8 mouse cellular contexts compared by ENCODE assay signal in the genomic region with DNA sequence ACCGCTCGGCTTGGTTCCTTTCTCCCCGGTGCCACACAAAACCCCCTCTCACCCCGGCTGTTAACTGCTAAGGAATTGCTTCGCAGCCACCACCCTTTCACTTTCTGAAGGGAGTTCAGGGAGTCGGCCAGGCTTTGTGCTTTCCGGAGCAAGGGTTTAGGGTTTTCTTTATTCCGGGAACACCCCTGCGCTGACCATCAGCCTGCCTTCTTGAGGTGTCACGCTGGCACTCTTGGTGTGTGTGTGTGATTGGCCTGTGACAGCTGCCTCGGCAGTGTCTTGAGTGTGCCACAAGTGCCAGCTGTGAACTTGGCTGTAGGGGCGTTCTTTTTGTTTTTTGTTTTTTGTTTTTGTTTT. TPM values are rescaled to one million over a fixed set of nuclear protein-coding genes. Genes with fewer than 3 reads are reported as not detected.
DNase-seq lines count a peak whose midpoint lies in the region; ATAC-seq and TF ChIP-seq lines count a peak whose summit lies in the region.

No protein-coding gene starts in this region.

- peak; percentile 22; the same call in 1 of the 2 replicates for TF ChIP-seq POLR2A in limb, embryonic 14.5 days (IDR thresholded peaks at IDR 0.05; ENCODE audit: borderline replicate concordance, extremely low read depth, insufficient read depth, insufficient read length)

- WGBS in forebrain, embryonic 11.5 days, result under 1% methylated on average over 12 of the region's 12 CpGs
- WGBS in hindbrain, embryonic 11.5 days, result 0% methylated on average over 12 of the region's 12 CpGs
- under 1% methylated on average over 10 of the region's 12 CpGs for WGBS in limb, embryonic 14.5 days
- 1% methylated on average over 12 of the region's 12 CpGs for WGBS in midbrain, embryonic 14.5 days
- under 1% methylated on average over 12 of the region's 12 CpGs for WGBS in stomach, embryonic 15.5 days

- H3K27me3 ChIP-seq in forebrain, embryonic 11.5 days (ENCODE audit: control insufficient read depth, insufficient read depth, low read length), result no peaks in the 10 kb centered on the region
- no peaks in the 10 kb centered on the region for H3K27me3 ChIP-seq in hindbrain, embryonic 11.5 days (ENCODE audit: control insufficient read depth, insufficient read depth, low read length)
- H3K27me3 ChIP-seq in limb, embryonic 14.5 days (ENCODE audit: control insufficient read depth, insufficient read depth, low read length), result no peaks in the 10 kb centered on the region
- no peaks in the 10 kb centered on the region for H3K27me3 ChIP-seq in midbrain, embryonic 14.5 days (ENCODE audit: control insufficient read depth, insufficient read depth, low read length)
- no peaks in the 10 kb centered on the region for H3K27me3 ChIP-seq in stomach, embryonic 15.5 days (replicated peaks)

- DNase-seq in ovary, postnatal 10 days (ENCODE audit: low spot score), result peak; percentile 20
- no peak for DNase-seq in ovary, postnatal 36 days (ENCODE audit: low spot score)
- DNase-seq in c-Kit-positive CD71-positive TER-119-positive erythroid progenitor cells, embryonic 14.5 days (ENCODE audit: low spot score), result peak; percentile 45
- DNase-seq in forebrain, embryonic 11.5 days (ENCODE audit: low spot score), result no peak
- DNase-seq in hindbrain, embryonic 11.5 days (ENCODE audit: low spot score), result peak; percentile 73
- DNase-seq in limb, embryonic 14.5 days (ENCODE audit: low spot score), result peak; percentile 21
- DNase-seq in midbrain, embryonic 14.5 days, result peak; percentile 75

- peak overlapping the region; percentile 89 for H3K4me3 ChIP-seq in forebrain, embryonic 11.5 days (ENCODE audit: low read depth, low read length)
- H3K4me3 ChIP-seq in hindbrain, embryonic 11.5 days (ENCODE audit: low read depth, low read length), result peak overlapping the region; percentile 94
- peak overlapping the region; percentile 86 for H3K4me3 ChIP-seq in limb, embryonic 14.5 days (replicated peaks; ENCODE audit: low read length)
- H3K4me3 ChIP-seq in midbrain, embryonic 14.5 days (replicated peaks; ENCODE audit: low read depth, low read length), result peak overlapping the region; percentile 97
- H3K4me3 ChIP-seq in stomach, embryonic 15.5 days (replicated peaks), result peak overlapping the region; percentile 82

- ATAC-seq in forebrain, embryonic 11.5 days (replicated peaks; ENCODE audit: low FRiP score), result peak; percentile 75
- ATAC-seq in hindbrain, embryonic 11.5 days (ENCODE audit: low FRiP score), result peak; percentile 73
- peak; percentile 41 for ATAC-seq in limb, embryonic 14.5 days (ENCODE audit: low FRiP score, low read depth)
- peak; percentile 59 for ATAC-seq in midbrain, embryonic 14.5 days (ENCODE audit: low FRiP score, low TSS enrichment)
- peak; percentile 32 for ATAC-seq in stomach, embryonic 15.5 days (ENCODE audit: insufficient read depth, low FRiP score, low read depth)

- peak overlapping the region; percentile 45 for H3K4me2 ChIP-seq in forebrain, embryonic 11.5 days (ENCODE audit: low read depth, low read length, severe bottlenecking)
- H3K4me2 ChIP-seq in hindbrain, embryonic 11.5 days (replicated peaks; ENCODE audit: low read depth, low read length), result peak overlapping the region; percentile 67
- H3K4me2 ChIP-seq in limb, embryonic 14.5 days (replicated peaks; ENCODE audit: low read depth, low read length, severe bottlenecking), result peak overlapping the region; percentile 69
- H3K4me2 ChIP-seq in midbrain, embryonic 14.5 days (ENCODE audit: low read length), result peak overlapping the region; percentile 60
- peak overlapping the region; percentile 72 for H3K4me2 ChIP-seq in stomach, embryonic 15.5 days

- peak overlapping the region; percentile 93 for H3K27ac ChIP-seq in forebrain, embryonic 11.5 days (ENCODE audit: low read depth, low read length)
- H3K27ac ChIP-seq in hindbrain, embryonic 11.5 days (ENCODE audit: low read depth, low read length), result peak overlapping the region; percentile 95
- peak overlapping the region; percentile 93 for H3K27ac ChIP-seq in limb, embryonic 14.5 days (replicated peaks; ENCODE audit: low read depth, low read length)
- peak overlapping the region; percentile 99 for H3K27ac ChIP-seq in midbrain, embryonic 14.5 days (replicated peaks; ENCODE audit: low read depth, low read length)
- H3K27ac ChIP-seq in stomach, embryonic 15.5 days, result peak overlapping the region; percentile 84

- no peaks in the 10 kb centered on the region for H3K9me3 ChIP-seq in forebrain, embryonic 11.5 days (ENCODE audit: control insufficient read depth, low read length)
- no peaks in the 10 kb centered on the region for H3K9me3 ChIP-seq in hindbrain, embryonic 11.5 days (ENCODE audit: control insufficient read depth, low read length)
- no peaks in the 10 kb centered on the region for H3K9me3 ChIP-seq in limb, embryonic 14.5 days (ENCODE audit: control insufficient read depth, low read length)
- no peaks in the 10 kb centered on the region for H3K9me3 ChIP-seq in midbrain, embryonic 14.5 days (ENCODE audit: control insufficient read depth, low read length)
- H3K9me3 ChIP-seq in stomach, embryonic 15.5 days, result no peaks in the 10 kb centered on the region

- H3K36me3 ChIP-seq in forebrain, embryonic 11.5 days (ENCODE audit: control insufficient read depth, insufficient read depth, low read length), result no peaks in the 10 kb centered on the region
- no peaks in the 10 kb centered on the region for H3K36me3 ChIP-seq in hindbrain, embryonic 11.5 days (ENCODE audit: control insufficient read depth, insufficient read depth, low read length)
- no peaks in the 10 kb centered on the region for H3K36me3 ChIP-seq in limb, embryonic 14.5 days (ENCODE audit: control insufficient read depth, insufficient read depth, low read length)
- no peaks in the 10 kb centered on the region for H3K36me3 ChIP-seq in midbrain, embryonic 14.5 days (ENCODE audit: control insufficient read depth, insufficient read depth, low read length)
- no peaks in the 10 kb centered on the region for H3K36me3 ChIP-seq in stomach, embryonic 15.5 days

- peaks cover 6% of the 10 kb centered on the region for H3K4me1 ChIP-seq in forebrain, embryonic 11.5 days (replicated peaks; ENCODE audit: control insufficient read depth, insufficient read depth, low read length)
- H3K4me1 ChIP-seq in hindbrain, embryonic 11.5 days (replicated peaks; ENCODE audit: control insufficient read depth, insufficient read depth, low read length), result peaks cover 4% of the 10 kb centered on the region; the same call in 1 of the 2 replicates
- peaks cover 18% of the 10 kb centered on the region for H3K4me1 ChIP-seq in limb, embryonic 14.5 days (ENCODE audit: control insufficient read depth, insufficient read depth, low read length)
- H3K4me1 ChIP-seq in midbrain, embryonic 14.5 days (ENCODE audit: control insufficient read depth, insufficient read depth, low read length), result peaks cover 25% of the 10 kb centered on the region
- peaks cover 4% of the 10 kb centered on the region; the same call in 1 of the 2 replicates for H3K4me1 ChIP-seq in stomach, embryonic 15.5 days

- H3K9ac ChIP-seq in forebrain, embryonic 11.5 days (ENCODE audit: low read length), result peak overlapping the region; percentile 98
- H3K9ac ChIP-seq in hindbrain, embryonic 11.5 days (ENCODE audit: low read depth, low read length), result peak overlapping the region; percentile 99
- H3K9ac ChIP-seq in limb, embryonic 14.5 days (ENCODE audit: low read depth, low read length, severe bottlenecking), result peak overlapping the region; percentile 98
- peak overlapping the region; percentile 100 for H3K9ac ChIP-seq in midbrain, embryonic 14.5 days (replicated peaks; ENCODE audit: low read length)
- H3K9ac ChIP-seq in stomach, embryonic 15.5 days, result peak overlapping the region; percentile 67

RNA-seq across cellular contexts. Expression of gene Akap9, which starts 0.8 kb away (rescaled TPM):
- 181 and 182 TPM in 2 replicates for polyA plus RNA-seq in forebrain, embryonic 11.5 days (2014; fragmentation: Nextera tagmentation; extraction: Ambion mirVana)
- 182 and 214 TPM in 2 replicates for polyA plus RNA-seq in hindbrain, embryonic 11.5 days (2014; fragmentation: Nextera tagmentation; extraction: Ambion mirVana)
- 23.1 and 34.3 TPM in 2 replicates for polyA plus RNA-seq in limb, embryonic 14.5 days (2012; rRNA removed)
- 114 and 127 TPM in 2 replicates for polyA plus RNA-seq in limb, embryonic 14.5 days (2014; fragmentation: Nextera tagmentation; extraction: Ambion mirVana)
- 362 and 409 TPM in 2 replicates for polyA plus RNA-seq in midbrain, embryonic 14.5 days (2014; fragmentation: Nextera tagmentation; extraction: Ambion mirVana)
- polyA plus RNA-seq in stomach, embryonic 15.5 days (2015; fragmentation: Nextera tagmentation; extraction: Ambion mirVana), result 134 and 154 TPM in 2 replicates

RNA-seq across cellular contexts. Expression of gene Mterf1a, which starts 34.9 kb away (rescaled TPM):
- polyA plus RNA-seq in forebrain, embryonic 11.5 days (2014; fragmentation: Nextera tagmentation; extraction: Ambion mirVana), result 9.7 and 9.8 TPM in 2 replicates
- 10.0 and 11.6 TPM in 2 replicates for polyA plus RNA-seq in hindbrain, embryonic 11.5 days (2014; fragmentation: Nextera tagmentation; extraction: Ambion mirVana)
- polyA plus RNA-seq in limb, embryonic 14.5 days (2012; rRNA removed), result 4.2 and 5.2 TPM in 2 replicates
- 7.0 and 7.8 TPM in 2 replicates for polyA plus RNA-seq in limb, embryonic 14.5 days (2014; fragmentation: Nextera tagmentation; extraction: Ambion mirVana)
- polyA plus RNA-seq in midbrain, embryonic 14.5 days (2014; fragmentation: Nextera tagmentation; extraction: Ambion mirVana), result 6.8 and 7.0 TPM in 2 replicates
- 8.6 and 8.9 TPM in 2 replicates for polyA plus RNA-seq in stomach, embryonic 15.5 days (2015; fragmentation: Nextera tagmentation; extraction: Ambion mirVana)

Comparison
In these comparisons a context has a peak if more than half of its experiments do, and no peak if none do; other contexts are left out.
1. DNase-seq: peak in ovary, postnatal 10 days (single experiment), c-Kit-positive CD71-positive TER-119-positive erythroid progenitor cells, embryonic 14.5 days (single experiment), hindbrain, embryonic 11.5 days (single experiment), limb, embryonic 14.5 days (single experiment) and midbrain, embryonic 14.5 days (single experiment); none in ovary, postnatal 36 days (single experiment) and forebrain, embryonic 11.5 days (single experiment).
2. Peak in every context shown above with its lines, with median percentiles within 50 percentile points of each other: ATAC-seq, H3K27ac ChIP-seq, H3K4me2 ChIP-seq, H3K4me3 ChIP-seq and H3K9ac ChIP-seq.